Mouse (Mus musculus): ENCODE data around the gene Sp8. TPM values are rescaled to one million over a fixed set of nuclear protein-coding genes. Genes with fewer than 3 reads are reported as not detected.

Gene Sp8
- polyA plus RNA-seq, 1 experiment from 2014 or later: not detected

DNA sequence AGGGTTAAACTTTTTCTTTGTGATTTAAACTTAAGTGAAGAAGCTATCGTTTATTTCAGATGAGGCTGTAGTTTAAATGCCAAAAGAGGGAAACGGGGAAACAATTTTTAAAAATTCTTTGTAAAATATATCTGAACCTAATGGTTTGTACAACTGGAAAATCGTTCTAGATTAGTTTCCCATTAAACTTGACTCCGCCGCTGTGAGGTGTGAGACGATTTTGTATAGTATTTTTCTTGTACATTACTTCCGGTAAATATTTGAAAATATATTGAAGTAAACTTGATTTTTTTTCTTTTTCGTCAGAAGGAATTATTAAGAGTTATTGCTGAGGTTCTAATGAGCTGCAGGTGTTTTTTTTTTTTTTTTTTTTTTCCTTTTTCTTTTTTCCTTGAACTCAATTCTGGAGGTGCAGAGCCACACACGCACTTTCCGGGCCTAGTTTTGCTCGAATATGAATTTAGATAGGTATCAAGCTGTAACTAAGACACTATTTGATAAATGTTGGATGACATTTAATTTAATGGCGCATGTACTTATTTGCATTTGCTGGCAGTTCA is 4.8 kb downstream of the Sp8 start:
- Histone ChIP-seq H3K4me3 (ENCODE audit: low read depth, low read length) (no peak overlapping the region), H3K9ac (replicated peaks; ENCODE audit: low read depth, low read length) (no peak overlapping the region), H3K27ac (ENCODE audit: low read length) (no peak overlapping the region), H3K9me3 (ENCODE audit: control insufficient read depth, low read depth, low read length) (no peaks in the 10 kb centered on the region), H3K27me3 (ENCODE audit: control insufficient read depth, insufficient read depth, low read length) (peaks cover 59% of the 10 kb centered on the region), H3K36me3 (ENCODE audit: control insufficient read depth, insufficient read depth, low read length) (no peaks in the 10 kb centered on the region), H3K4me2 (replicated peaks; ENCODE audit: low read depth, low read length) (no peak overlapping the region), H3K4me1 (ENCODE audit: control insufficient read depth, insufficient read depth, low read length) (0 out of 2 replicates have a peak, but pooled peaks cover 11% of the 10 kb centered on the region)
- WGBS: 34% methylated on average over 12 of the region's 12 CpGs
- ATAC-seq (ENCODE audit: insufficient number of reproducible peaks, insufficient read depth, low FRiP score, low read depth): no peak

DNA sequence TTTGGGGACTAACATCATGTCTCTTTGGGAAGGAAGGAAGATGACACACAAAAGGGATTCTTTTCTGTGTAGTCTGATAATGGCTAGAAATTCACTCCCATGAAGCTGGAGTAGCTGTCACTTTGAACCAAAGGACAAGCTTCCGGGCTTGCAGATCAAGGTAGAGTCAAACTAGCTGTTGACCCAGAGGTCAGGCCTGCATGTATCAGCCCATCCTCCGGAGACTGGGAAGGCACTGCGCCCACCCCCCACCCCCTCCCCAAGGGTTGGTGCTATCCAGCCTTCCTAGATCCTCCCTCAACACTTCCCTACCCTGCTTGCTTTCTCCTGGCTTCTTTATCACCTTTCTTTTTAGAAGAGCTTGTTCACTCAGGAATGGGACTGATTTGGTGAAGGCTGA is 7.2 kb downstream of the Sp8 start:
- ATAC-seq (ENCODE audit: insufficient number of reproducible peaks, insufficient read depth, low FRiP score, low read depth): no peak
- Histone ChIP-seq H3K4me3 (ENCODE audit: low read depth, low read length) (no peak overlapping the region), H3K4me2 (replicated peaks; ENCODE audit: low read depth, low read length) (no peak overlapping the region), H3K36me3 (ENCODE audit: control insufficient read depth, insufficient read depth, low read length) (no peaks in the 10 kb centered on the region), H3K27ac (ENCODE audit: low read length) (no peak overlapping the region), H3K27me3 (ENCODE audit: control insufficient read depth, insufficient read depth, low read length) (peaks cover 53% of the 10 kb centered on the region), H3K4me1 (ENCODE audit: control insufficient read depth, insufficient read depth, low read length) (0 out of 2 replicates have a peak, but pooled peaks cover 11% of the 10 kb centered on the region), H3K9ac (replicated peaks; ENCODE audit: low read depth, low read length) (no peak overlapping the region), H3K9me3 (ENCODE audit: control insufficient read depth, low read depth, low read length) (no peaks in the 10 kb centered on the region)
- WGBS: 10% methylated on average over 3 of the region's 3 CpGs

DNA sequence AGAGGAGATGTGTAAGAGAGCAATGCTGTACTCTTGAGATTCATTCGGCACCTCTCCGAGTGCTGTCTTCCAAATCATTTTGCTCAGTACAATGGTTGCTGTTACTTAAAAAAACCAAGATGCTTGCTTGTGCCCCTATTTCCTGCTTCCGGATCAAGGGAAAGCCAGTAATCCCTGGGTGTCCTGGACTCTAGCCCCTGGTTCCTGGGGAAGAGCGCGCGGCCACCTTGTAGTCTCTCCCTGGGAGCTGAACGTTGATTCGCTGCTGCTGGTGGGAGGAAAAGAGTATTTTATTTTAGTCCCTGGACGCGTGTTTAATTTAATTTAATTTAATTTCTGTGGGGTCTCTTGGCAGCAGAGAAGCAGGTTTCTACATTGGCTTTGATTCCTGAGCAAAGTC is 8.3 kb downstream of the Sp8 start:
- no peaks in the 10 kb centered on the region for H3K9me3 ChIP-seq (ENCODE audit: control insufficient read depth, low read depth, low read length)
- peak overlapping the region; percentile 30 for H3K4me3 ChIP-seq (ENCODE audit: low read depth, low read length)
- H3K27me3 ChIP-seq (ENCODE audit: control insufficient read depth, insufficient read depth, low read length): peaks cover 43% of the 10 kb centered on the region
- no peak for ATAC-seq (ENCODE audit: insufficient number of reproducible peaks, insufficient read depth, low FRiP score, low read depth)
- no peak overlapping the region for H3K9ac ChIP-seq (replicated peaks; ENCODE audit: low read depth, low read length)
- no peak overlapping the region for H3K27ac ChIP-seq (ENCODE audit: low read length)
- peak overlapping the region; percentile 51 for H3K4me2 ChIP-seq (replicated peaks; ENCODE audit: low read depth, low read length)
- H3K36me3 ChIP-seq (ENCODE audit: control insufficient read depth, insufficient read depth, low read length): no peaks in the 10 kb centered on the region
- 5% methylated on average over 10 of the region's 10 CpGs for WGBS
- 0 out of 2 replicates have a peak, but pooled peaks cover 5% of the 10 kb centered on the region for H3K4me1 ChIP-seq (ENCODE audit: control insufficient read depth, insufficient read depth, low read length)

DNA sequence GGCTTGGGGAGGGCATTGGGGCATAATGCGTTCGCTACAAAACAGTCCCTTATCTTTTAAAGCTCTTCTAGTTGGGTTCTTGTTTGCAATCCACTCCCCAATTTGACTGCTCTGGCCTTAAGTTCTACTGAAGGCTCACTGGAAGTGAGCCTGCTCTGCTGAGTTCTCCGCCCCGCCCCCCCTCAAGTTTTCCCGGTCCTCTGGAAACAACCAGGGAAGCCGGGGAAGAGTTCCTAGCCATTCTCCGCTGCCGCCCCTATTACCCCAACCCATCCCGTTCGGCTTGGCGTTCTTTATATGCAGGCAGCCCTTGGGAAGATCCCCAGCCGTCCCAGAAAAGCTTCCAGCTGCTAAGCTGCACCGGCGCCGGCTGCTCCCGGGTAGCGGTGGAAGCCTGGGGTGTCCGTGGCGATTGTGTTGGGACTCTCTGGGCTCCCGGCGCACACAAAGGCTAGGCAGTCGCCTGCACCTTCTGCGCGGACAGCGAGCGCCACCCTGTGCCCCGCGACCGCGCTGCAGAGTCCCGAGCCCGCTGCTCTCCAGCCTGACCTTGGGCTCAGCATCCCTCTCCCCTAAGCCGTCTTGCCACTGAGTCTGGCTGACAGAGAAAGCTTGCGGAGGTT is 8.8 kb downstream of the Sp8 start:
- H3K9ac ChIP-seq (replicated peaks; ENCODE audit: low read depth, low read length): no peak overlapping the region
- no peaks in the 10 kb centered on the region for H3K9me3 ChIP-seq (ENCODE audit: control insufficient read depth, low read depth, low read length)
- peaks cover 40% of the 10 kb centered on the region for H3K27me3 ChIP-seq (ENCODE audit: control insufficient read depth, insufficient read depth, low read length)
- H3K4me2 ChIP-seq (replicated peaks; ENCODE audit: low read depth, low read length): peak overlapping the region; percentile 51
- H3K4me1 ChIP-seq (ENCODE audit: control insufficient read depth, insufficient read depth, low read length): 0 out of 2 replicates have a peak, but pooled peaks cover 5% of the 10 kb centered on the region
- no peak overlapping the region for H3K27ac ChIP-seq (ENCODE audit: low read length)
- H3K4me3 ChIP-seq (ENCODE audit: low read depth, low read length): peak overlapping the region; percentile 30
- peak; percentile 96 for ATAC-seq (ENCODE audit: insufficient number of reproducible peaks, insufficient read depth, low FRiP score, low read depth)
- WGBS: under 1% methylated on average over 34 of the region's 34 CpGs
- no peaks in the 10 kb centered on the region for H3K36me3 ChIP-seq (ENCODE audit: control insufficient read depth, insufficient read depth, low read length)

DNA sequence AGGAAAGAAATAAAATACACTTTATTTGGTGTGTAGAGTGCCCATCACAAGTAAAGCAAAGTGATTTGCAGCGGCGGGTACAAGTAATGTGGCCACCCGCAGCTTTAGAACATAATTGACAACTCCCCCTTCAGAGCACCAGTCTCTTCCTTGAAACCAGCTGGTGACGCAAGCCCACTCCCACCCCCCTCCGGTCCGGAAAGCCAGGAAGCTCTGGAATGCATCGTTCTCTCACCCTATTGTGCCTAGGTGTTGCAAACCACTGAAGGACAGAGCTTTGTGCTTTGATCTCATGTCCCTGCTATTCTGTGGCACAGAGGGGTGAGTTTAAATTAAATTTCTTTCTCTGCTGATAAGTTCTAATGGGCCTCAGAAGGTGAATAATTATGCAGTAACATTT is 10.0 kb downstream of the Sp8 start:
- Histone ChIP-seq H3K9me3 (ENCODE audit: control insufficient read depth, low read depth, low read length) (no peaks in the 10 kb centered on the region), H3K36me3 (ENCODE audit: control insufficient read depth, insufficient read depth, low read length) (no peaks in the 10 kb centered on the region), H3K4me3 (ENCODE audit: low read depth, low read length) (no peak overlapping the region), H3K9ac (replicated peaks; ENCODE audit: low read depth, low read length) (no peak overlapping the region), H3K27ac (ENCODE audit: low read length) (no peak overlapping the region), H3K4me1 (ENCODE audit: control insufficient read depth, insufficient read depth, low read length) (0 out of 2 replicates have a peak, but pooled peaks cover 5% of the 10 kb centered on the region), H3K4me2 (replicated peaks; ENCODE audit: low read depth, low read length) (no peak overlapping the region), H3K27me3 (ENCODE audit: control insufficient read depth, insufficient read depth, low read length) (peaks cover 36% of the 10 kb centered on the region)
- no peak for ATAC-seq (ENCODE audit: insufficient number of reproducible peaks, insufficient read depth, low FRiP score, low read depth)
- WGBS: 2% methylated on average over 7 of the region's 7 CpGs

DNA sequence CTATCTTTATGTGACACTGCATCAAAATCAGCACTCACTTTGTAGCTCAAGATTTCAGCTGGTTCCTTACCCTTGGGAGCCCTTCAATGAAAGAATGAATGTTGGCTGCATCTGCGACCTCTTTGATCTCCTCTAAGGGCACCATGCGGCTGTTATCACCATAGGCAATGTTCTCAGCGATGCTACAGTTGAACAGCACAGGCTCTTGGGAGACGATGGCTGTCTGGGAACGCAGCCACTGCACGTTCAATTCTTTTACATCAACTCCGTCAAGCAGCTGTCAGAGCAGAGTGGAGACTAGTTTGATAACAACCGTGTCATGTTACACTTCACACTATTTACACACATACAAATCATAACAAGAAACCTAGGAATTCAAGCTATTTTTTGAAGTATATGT is 26.5 kb downstream of the Sp8 start:
- ATAC-seq (ENCODE audit: insufficient number of reproducible peaks, insufficient read depth, low FRiP score, low read depth): no peak

DNA sequence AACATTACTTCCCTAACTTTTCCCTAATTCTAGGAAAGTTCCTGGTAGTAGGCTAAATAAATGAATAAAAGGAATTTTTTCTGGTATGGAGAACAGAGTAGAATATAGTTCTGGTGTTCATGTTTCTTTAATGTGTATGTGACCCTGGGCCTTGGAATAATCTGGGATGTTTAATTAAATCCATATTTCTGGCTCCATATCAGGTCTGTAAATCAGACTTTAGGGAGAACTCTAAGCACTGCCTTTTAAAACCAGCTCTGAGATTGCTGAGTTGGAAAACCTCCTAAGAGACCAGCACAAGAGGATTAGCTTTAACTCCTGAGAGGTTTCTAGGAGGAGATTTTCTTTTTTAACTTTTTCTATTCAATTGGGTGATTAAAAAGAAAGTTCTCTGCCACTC is 36.7 kb downstream of the Sp8 start:
- no peak overlapping the region for H3K27ac ChIP-seq (ENCODE audit: low read length)
- H3K4me3 ChIP-seq (ENCODE audit: low read depth, low read length): no peak overlapping the region
- no peaks in the 10 kb centered on the region for H3K27me3 ChIP-seq (ENCODE audit: control insufficient read depth, insufficient read depth, low read length)

More for the DNA sequence above, 26.5 kb downstream of the Sp8 start:
- no peak overlapping the region for H3K4me3 ChIP-seq (ENCODE audit: low read depth, low read length)
- H3K27me3 ChIP-seq (ENCODE audit: control insufficient read depth, insufficient read depth, low read length): no peaks in the 10 kb centered on the region
- WGBS: 58% methylated on average over 8 of the region's 8 CpGs
- no peaks in the 10 kb centered on the region for H3K9me3 ChIP-seq (ENCODE audit: control insufficient read depth, low read depth, low read length)
- no peak overlapping the region for H3K27ac ChIP-seq (ENCODE audit: low read length)
- H3K36me3 ChIP-seq (ENCODE audit: control insufficient read depth, insufficient read depth, low read length): no peaks in the 10 kb centered on the region
- no peaks in the 10 kb centered on the region for H3K4me1 ChIP-seq (ENCODE audit: control insufficient read depth, insufficient read depth, low read length)
- H3K9ac ChIP-seq (replicated peaks; ENCODE audit: low read depth, low read length): no peak overlapping the region
- H3K4me2 ChIP-seq (replicated peaks; ENCODE audit: low read depth, low read length): no peak overlapping the region

DNA sequence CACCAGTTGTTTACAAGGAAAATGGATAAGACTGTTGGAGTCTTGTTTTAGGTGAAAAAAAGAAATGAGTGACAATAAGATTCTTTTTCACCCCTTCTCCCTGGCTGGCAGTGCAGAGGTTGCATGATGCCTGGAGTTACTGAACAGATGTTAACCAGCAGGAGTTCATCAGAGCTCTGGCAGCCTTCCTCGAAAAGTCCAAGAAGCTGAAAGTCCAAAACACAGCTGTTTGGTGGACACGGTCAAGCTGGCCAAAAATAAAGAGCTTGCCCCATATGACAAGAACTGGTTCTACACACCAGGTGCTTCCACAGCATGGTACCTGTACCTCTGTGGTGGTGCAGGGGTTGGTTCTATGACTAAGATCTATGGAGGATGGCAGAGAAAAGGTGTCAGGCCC is 41.8 kb downstream of the Sp8 start:
- Histone ChIP-seq H3K4me1 (ENCODE audit: control insufficient read depth, insufficient read depth, low read length) (no peaks in the 10 kb centered on the region), H3K9me3 (ENCODE audit: control insufficient read depth, low read depth, low read length) (no peaks in the 10 kb centered on the region), H3K36me3 (ENCODE audit: control insufficient read depth, insufficient read depth, low read length) (no peaks in the 10 kb centered on the region), H3K4me2 (replicated peaks; ENCODE audit: low read depth, low read length) (no peak overlapping the region), H3K9ac (replicated peaks; ENCODE audit: low read depth, low read length) (no peak overlapping the region), H3K27me3 (ENCODE audit: control insufficient read depth, insufficient read depth, low read length) (no peaks in the 10 kb centered on the region), H3K27ac (ENCODE audit: low read length) (no peak overlapping the region), H3K4me3 (ENCODE audit: low read depth, low read length) (no peak overlapping the region)
- ATAC-seq (ENCODE audit: insufficient number of reproducible peaks, insufficient read depth, low FRiP score, low read depth): peak; percentile 42; the same call in 1 of the 2 replicates
- 43% methylated on average over 2 of the region's 2 CpGs for WGBS

More for the DNA sequence above, 36.7 kb downstream of the Sp8 start:
- Histone ChIP-seq H3K9me3 (ENCODE audit: control insufficient read depth, low read depth, low read length) (no peaks in the 10 kb centered on the region), H3K9ac (replicated peaks; ENCODE audit: low read depth, low read length) (no peak overlapping the region), H3K36me3 (ENCODE audit: control insufficient read depth, insufficient read depth, low read length) (no peaks in the 10 kb centered on the region), H3K4me2 (replicated peaks; ENCODE audit: low read depth, low read length) (no peak overlapping the region), H3K4me1 (ENCODE audit: control insufficient read depth, insufficient read depth, low read length) (no peaks in the 10 kb centered on the region)
- no peak for ATAC-seq (ENCODE audit: insufficient number of reproducible peaks, insufficient read depth, low FRiP score, low read depth)

Measured in stomach, embryonic 14.5 days (tissue).